Mouse (Mus musculus) embryonic facial prominence, embryonic 11.5 days (tissue): ENCODE measurements around the gene Rere. TPM values are rescaled to one million over a fixed set of nuclear protein-coding genes. Genes with fewer than 3 reads are reported as not detected.
"Not testable (repeated sequence)": the region's sequence is repeated elsewhere in the genome, so short reads cannot be mapped to it uniquely, and the experiment has no call there.

Experiments
- ATAC-seq: fragments of 200-750 bp; cut with Nextera tagmentation; replicated peaks from 2 replicates; pipeline ENCODE4 v1.8.0; 2017; ENCODE audit warnings: low read depth; ENCODE audit not compliant: insufficient number of reproducible peaks, low FRiP score, low TSS enrichment
- DNase-seq: peaks from one replicate; pipeline ENCODE4 v3.0.0-alpha.2; 2015; ENCODE audit warnings: low spot score
- H3K27ac ChIP-seq: fragments of 300-500 bp; sonication (generic); replicated peaks from 2 replicates; pipeline ENCODE4 v1.5.1; 2014; ENCODE audit warnings: mild to moderate bottlenecking, low read depth, low read length, control low read depth
- H3K27me3 ChIP-seq: fragments of 300-500 bp; sonication (generic); 2 replicates; pipeline ENCODE4 v1.6.1; 2014; ENCODE audit warnings: mild to moderate bottlenecking, low read length, moderate library complexity, mixed read lengths; ENCODE audit not compliant: control insufficient read depth, insufficient read depth
- H3K36me3 ChIP-seq: fragments of 300-500 bp; sonication (generic); replicated peaks from 2 replicates; pipeline ENCODE4 v1.6.1; 2014; ENCODE audit warnings: low read depth, mild to moderate bottlenecking, low read length, moderate library complexity, mixed read lengths; ENCODE audit not compliant: control insufficient read depth, insufficient read depth
- H3K4me1 ChIP-seq: fragments of 300-500 bp; sonication (generic); 2 replicates; pipeline ENCODE4 v1.6.1; 2014; ENCODE audit warnings: low read length, mixed read lengths; ENCODE audit not compliant: control insufficient read depth, insufficient read depth
- H3K4me2 ChIP-seq: fragments of 300-500 bp; sonication (generic); 2 replicates; pipeline ENCODE4 v1.6.1; 2014; ENCODE audit warnings: low read depth, mild to moderate bottlenecking, control low read depth, low read length, moderate library complexity
- H3K4me3 ChIP-seq: fragments of 300-500 bp; sonication (generic); 2 replicates; pipeline ENCODE4 v1.5.1; 2014; ENCODE audit warnings: low read depth, low read length, control low read depth
- H3K9ac ChIP-seq: fragments of 300-500 bp; sonication (generic); replicated peaks from 2 replicates; pipeline ENCODE4 v1.6.1; 2014; ENCODE audit warnings: mild to moderate bottlenecking, control low read depth, low read length
- H3K9me3 ChIP-seq: fragments of 300-500 bp; sonication (generic); replicated peaks from 2 replicates; pipeline ENCODE4 v1.6.1; 2016; ENCODE audit warnings: mild to moderate bottlenecking, low read length, inconsistent platforms, mixed read lengths; ENCODE audit not compliant: control insufficient read depth
- WGBS: fragments of 180-500 bp; shearing (Covaris S2); extraction: QIAGEN DNeasy Blood & Tissue Kit; methylation state at CpG from one replicate; pipeline ENCODE4 v1.1.7; 2014; 5-methylcytosine and 5-hydroxymethylcytosine counted together
- polyA plus RNA-seq: library from polyadenylated mRNA; unstranded; fragments of >200 nt; fragmentation: Nextera tagmentation; extraction: Ambion mirVana; gene quantifications from 2 replicates; pipeline ENCODE4 v1.2.1, GENCODE M21; 2014

Rere gene
- polyA plus RNA-seq, 1 experiment from 2014 or later = 22.9 TPM

DNA sequence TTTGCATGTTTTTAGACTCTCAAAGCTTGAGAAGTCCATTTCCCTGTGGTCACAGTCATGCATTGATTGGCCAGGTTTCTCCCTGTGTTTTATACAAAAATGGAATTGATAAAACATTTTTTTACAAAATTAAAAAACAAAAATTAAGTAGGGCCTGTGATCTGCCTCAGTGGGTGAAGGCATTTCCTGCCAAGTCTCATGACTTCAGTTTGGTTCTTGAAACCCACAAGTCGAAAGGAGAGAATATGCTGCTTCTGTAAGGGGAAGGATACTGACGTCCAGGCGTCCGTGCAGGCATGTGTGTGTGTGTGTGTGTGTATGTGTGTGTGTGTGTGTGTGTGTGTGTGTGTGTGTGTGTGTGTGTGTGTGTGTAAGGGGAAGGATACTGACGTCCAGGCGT lies 231.9 kb downstream of the Rere start:
- not testable (repeated sequence) for H3K27me3 ChIP-seq, H3K9ac ChIP-seq, H3K36me3 ChIP-seq, ATAC-seq, H3K27ac ChIP-seq, H3K9me3 ChIP-seq, DNase-seq, H3K4me3 ChIP-seq, H3K4me2 ChIP-seq, H3K4me1 ChIP-seq
- WGBS = 98% methylated on average over 4 of the region's 6 CpGs

DNA sequence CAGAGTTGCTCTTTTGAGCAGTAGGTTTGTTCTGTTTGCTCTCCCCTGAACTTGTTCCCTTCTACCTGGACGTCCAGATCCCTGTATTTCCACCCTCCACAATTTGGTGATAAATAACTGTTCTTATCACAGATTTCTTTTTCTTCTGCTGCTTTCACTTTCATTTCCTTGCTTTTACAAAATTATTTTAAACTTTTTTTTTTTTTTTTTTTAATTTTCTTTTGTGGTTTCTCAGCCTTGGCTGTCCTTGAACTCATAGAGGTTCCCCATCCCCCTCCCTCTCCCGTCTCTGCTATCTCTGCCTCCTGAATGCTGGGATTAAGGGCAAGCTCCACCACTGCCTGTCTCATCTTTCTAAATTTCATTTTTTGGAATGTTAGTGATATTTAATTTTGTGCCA lies 234.8 kb downstream of the Rere start:
- Histone ChIP-seq H3K36me3 (no peaks in the 10 kb centered on the region; the same call in 1 of the 2 replicates), H3K4me1 (no peaks in the 10 kb centered on the region), H3K27ac (no peak overlapping the region), H3K4me3 (no peak overlapping the region), H3K4me2 (no peak overlapping the region), H3K27me3 (no peaks in the 10 kb centered on the region), H3K9ac (no peak overlapping the region), H3K9me3 (no peaks in the 10 kb centered on the region)
- DNase-seq (no peak), ATAC-seq (no peak)
- WGBS = 62% methylated on average over 2 of the region's 2 CpGs

DNA sequence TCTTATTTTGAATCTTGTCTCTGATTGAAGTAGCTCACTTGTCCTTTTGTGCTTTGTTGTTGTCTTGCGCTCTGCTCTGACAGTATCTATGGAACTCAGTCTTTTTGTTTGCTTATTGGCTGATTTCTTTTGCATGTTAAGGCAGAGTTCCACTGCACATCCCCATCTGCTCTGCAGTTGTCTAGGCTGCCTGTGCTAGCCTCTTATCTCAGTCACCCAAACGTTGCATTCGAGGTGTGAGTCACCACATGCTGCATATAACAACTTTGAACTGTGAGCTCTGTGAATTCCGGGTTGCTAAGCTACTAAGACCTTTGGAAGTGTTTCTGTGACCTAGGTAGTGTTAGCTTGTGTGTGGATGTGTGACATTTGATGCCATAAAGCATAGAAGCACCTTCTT lies 235.9 kb downstream of the Rere start:
- 57% methylated on average over 4 of the region's 4 CpGs for WGBS
- no peak for ATAC-seq

DNA sequence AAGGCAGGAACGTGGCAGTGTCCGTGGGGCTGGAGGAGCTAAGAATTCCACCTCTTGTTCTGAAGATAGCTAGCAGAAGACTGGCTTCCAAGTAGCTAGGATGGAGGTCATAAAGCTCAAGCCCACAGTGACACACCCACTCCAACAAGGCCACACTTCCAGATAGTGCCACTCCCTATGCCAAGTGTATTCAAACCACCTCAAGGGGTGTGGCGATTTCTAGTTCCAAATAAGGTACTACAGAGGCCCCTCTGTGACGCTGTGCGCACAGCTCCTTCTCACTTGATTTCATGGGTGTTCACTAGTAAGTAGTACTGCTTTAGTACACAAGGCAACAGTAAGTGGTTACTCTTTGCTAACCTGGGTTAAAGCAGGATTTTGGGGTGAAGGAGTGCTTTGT lies 237.4 kb downstream of the Rere start:
- 93% methylated on average over 5 of the region's 5 CpGs for WGBS

More for the DNA sequence above, 235.9 kb downstream of the Rere start:
- Histone ChIP-seq H3K27me3 (no peaks in the 10 kb centered on the region), H3K4me2 (no peak overlapping the region), H3K27ac (no peak overlapping the region), H3K9ac (no peak overlapping the region), H3K4me1 (no peaks in the 10 kb centered on the region), H3K4me3 (no peak overlapping the region), H3K9me3 (no peaks in the 10 kb centered on the region), H3K36me3 (no peaks in the 10 kb centered on the region)
- DNase-seq = no peak

DNA sequence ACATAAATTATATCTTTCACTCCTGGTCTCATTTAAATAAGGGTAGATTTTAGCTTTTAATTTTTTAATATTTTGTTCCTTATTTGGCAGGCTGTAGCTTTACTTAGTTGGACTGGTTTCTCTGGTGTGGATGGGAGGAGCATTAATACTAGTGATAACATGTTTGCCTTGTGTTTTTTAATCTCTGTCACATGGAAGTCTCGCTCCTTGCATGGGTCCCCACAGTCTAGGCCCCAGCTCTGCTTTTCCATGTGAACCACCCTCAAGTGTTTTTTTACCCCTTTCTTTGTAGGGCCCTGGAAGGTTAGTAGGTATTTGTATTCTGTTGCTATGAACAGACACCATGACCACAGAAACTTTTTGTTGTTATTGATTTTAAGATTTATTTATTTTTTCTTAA lies 238.6 kb downstream of the Rere start:
- DNase-seq (no peak), ATAC-seq (no peak)
- H3K4me1 ChIP-seq = no peaks in the 10 kb centered on the region
- H3K27ac ChIP-seq = no peak overlapping the region
- 70% methylated on average over 1 of the region's 1 CpGs for WGBS
- no peaks in the 10 kb centered on the region for H3K27me3 ChIP-seq
- no peak overlapping the region for H3K4me2 ChIP-seq
- H3K36me3 ChIP-seq = no peaks in the 10 kb centered on the region; the same call in 1 of the 2 replicates
- no peaks in the 10 kb centered on the region for H3K9me3 ChIP-seq
- no peak overlapping the region for H3K9ac ChIP-seq
- no peak overlapping the region for H3K4me3 ChIP-seq

More for the DNA sequence above, 237.4 kb downstream of the Rere start:
- ATAC-seq = peak; percentile 67; the same call in 1 of the 2 replicates
- no peaks in the 10 kb centered on the region for H3K9me3 ChIP-seq
- H3K36me3 ChIP-seq = no peaks in the 10 kb centered on the region; the same call in 1 of the 2 replicates
- DNase-seq = no peak
- H3K9ac ChIP-seq = no peak overlapping the region
- H3K4me3 ChIP-seq = no peak overlapping the region
- no peak overlapping the region for H3K27ac ChIP-seq
- no peaks in the 10 kb centered on the region for H3K4me1 ChIP-seq
- no peaks in the 10 kb centered on the region for H3K27me3 ChIP-seq
- H3K4me2 ChIP-seq = no peak overlapping the region

DNA sequence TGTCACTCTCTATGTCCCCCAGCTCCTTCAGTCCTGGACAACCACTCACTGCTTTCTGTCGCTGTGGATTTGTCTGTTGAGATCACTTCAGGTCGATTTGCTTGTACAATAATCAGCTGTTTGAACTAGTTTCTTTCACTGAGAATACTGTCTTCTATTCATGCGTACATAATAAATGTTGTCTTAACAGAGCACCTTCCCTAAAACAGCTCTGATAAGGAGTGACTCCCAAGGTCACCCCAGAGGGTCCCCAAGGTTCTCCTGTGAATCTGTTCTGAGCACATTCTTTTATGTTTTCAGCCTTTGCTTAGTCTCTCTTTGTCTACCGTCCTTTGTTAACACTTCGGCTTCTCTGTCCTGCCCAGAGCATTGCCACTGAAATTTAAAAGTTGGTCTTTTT lies 241.0 kb downstream of the Rere start:
- no peaks in the 10 kb centered on the region; the same call in 1 of the 2 replicates for H3K36me3 ChIP-seq
- no peak for DNase-seq
- no peaks in the 10 kb centered on the region for H3K27me3 ChIP-seq
- H3K4me3 ChIP-seq = no peak overlapping the region
- H3K4me2 ChIP-seq = no peak overlapping the region
- H3K4me1 ChIP-seq = no peaks in the 10 kb centered on the region
- no peaks in the 10 kb centered on the region for H3K9me3 ChIP-seq
- no peak overlapping the region for H3K27ac ChIP-seq
- no peak overlapping the region for H3K9ac ChIP-seq
- ATAC-seq = no peak
- 80% methylated on average over 5 of the region's 5 CpGs for WGBS

DNA sequence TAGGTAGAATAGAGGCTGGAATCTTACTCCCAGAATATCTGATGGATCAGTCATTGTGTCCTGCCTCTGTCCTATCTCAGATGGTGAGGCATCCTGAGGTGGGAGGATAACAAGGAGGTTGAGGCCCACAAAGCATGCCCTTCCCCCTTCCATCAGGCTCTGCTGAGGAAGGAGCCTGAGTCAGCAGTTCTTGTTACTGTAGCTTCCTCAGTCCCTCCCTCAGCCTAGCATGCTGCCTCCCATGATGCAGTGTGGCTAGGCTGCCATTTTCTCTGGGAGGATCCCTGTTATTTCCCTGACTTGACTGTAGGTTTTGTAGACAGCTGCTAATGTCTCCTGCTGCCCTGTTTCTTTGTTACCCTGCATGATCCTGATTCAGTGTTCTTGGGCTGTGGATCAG lies 241.9 kb downstream of the Rere start:
- H3K4me3 ChIP-seq = no peak overlapping the region
- no peaks in the 10 kb centered on the region; the same call in 1 of the 2 replicates for H3K36me3 ChIP-seq
- H3K4me2 ChIP-seq = no peak overlapping the region
- no peak for DNase-seq
- no peak for ATAC-seq
- H3K9ac ChIP-seq = no peak overlapping the region
- H3K4me1 ChIP-seq = no peaks in the 10 kb centered on the region
- no peaks in the 10 kb centered on the region for H3K9me3 ChIP-seq
- H3K27me3 ChIP-seq = no peaks in the 10 kb centered on the region
- H3K27ac ChIP-seq = no peak overlapping the region

DNA sequence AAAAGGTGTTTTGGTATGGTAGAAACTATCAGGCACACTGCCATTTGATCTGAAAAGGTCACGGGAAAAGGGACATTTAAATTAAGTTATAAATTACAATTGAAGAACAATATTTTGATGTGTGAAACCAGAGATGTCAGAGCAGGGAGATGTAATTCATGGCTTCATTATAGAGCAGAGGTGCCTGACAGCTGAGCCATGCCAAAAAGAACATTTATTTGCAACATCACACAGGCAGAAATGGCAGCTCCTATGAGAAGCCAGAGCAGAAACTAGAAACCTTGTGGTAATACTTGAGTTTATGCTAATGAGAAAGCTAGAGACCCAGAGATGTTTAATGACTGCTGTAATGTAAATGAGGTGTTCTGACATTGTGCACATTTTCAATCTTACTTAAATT lies 244.8 kb downstream of the Rere start:
- Histone ChIP-seq H3K9ac (no peak overlapping the region), H3K36me3 (no peaks in the 10 kb centered on the region; the same call in 1 of the 2 replicates), H3K4me3 (no peak overlapping the region), H3K4me1 (no peaks in the 10 kb centered on the region), H3K9me3 (no peaks in the 10 kb centered on the region), H3K27me3 (no peaks in the 10 kb centered on the region), H3K4me2 (no peak overlapping the region), H3K27ac (no peak overlapping the region)
- DNase-seq = no peak
- no peak for ATAC-seq
- 65% methylated on average over 1 of the region's 1 CpGs for WGBS
